In genomic region chr8:107502922-107503321, GRCm38 (mm10) we compare ENCODE assay signal across 8 mouse cellular contexts.
A peak's percentile ranks its signal among the peaks of the same experiment; 100 is the strongest.
DNase-seq lines count a peak whose midpoint lies in the region; ATAC-seq and TF ChIP-seq lines count a peak whose summit lies in the region.

No protein-coding gene starts in this region.

- TF ChIP-seq POLR2A in thymus, adult 2 months (IDR thresholded peaks at IDR 0.05; ENCODE audit: control insufficient read depth, extremely low read depth, insufficient read depth, low read length, poor library complexity): no peak

- DNase-seq in adrenal gland, postnatal 14 days: peak; percentile 14
- no peak for DNase-seq in adrenal gland, postnatal 25 days
- DNase-seq in thymus, adult 2 months: peak; percentile 7
- no peak for DNase-seq in thymus, postnatal 25 days
- peak; percentile 62 for DNase-seq in splenic B cell, adult 2 months (ENCODE audit: low read depth, low spot score)
- no peak for DNase-seq in lung, postnatal 25 days (ENCODE audit: low spot score)

- 10% methylated on average over 3 of the region's 3 CpGs for WGBS in thymus, adult 2 months
- 75% methylated on average over 3 of the region's 3 CpGs for WGBS in limb, embryonic 13.5 days
- 73% methylated on average over 3 of the region's 3 CpGs for WGBS in kidney, embryonic 14.5 days

- H3K4me2 ChIP-seq in limb, embryonic 13.5 days (replicated peaks): no peak overlapping the region
- H3K4me2 ChIP-seq in kidney, embryonic 14.5 days (replicated peaks; ENCODE audit: low read depth, low read length): no peak overlapping the region

- H3K4me3 ChIP-seq in thymus, adult 2 months (ENCODE audit: control insufficient read depth, insufficient read depth, low read length): no peak overlapping the region
- no peak overlapping the region for H3K4me3 ChIP-seq in limb, embryonic 13.5 days
- no peak overlapping the region for H3K4me3 ChIP-seq in kidney, embryonic 14.5 days (ENCODE audit: low read length)

- H3K27me3 ChIP-seq in thymus, adult 2 months (ENCODE audit: control insufficient read depth, insufficient read depth, low read length): no peaks in the 10 kb centered on the region
- no peaks in the 10 kb centered on the region for H3K27me3 ChIP-seq in limb, embryonic 13.5 days
- no peaks in the 10 kb centered on the region for H3K27me3 ChIP-seq in splenic B cell, adult 2 months (ENCODE audit: control insufficient read depth, insufficient read depth, low read length, poor library complexity, severe bottlenecking)
- H3K27me3 ChIP-seq in kidney, embryonic 14.5 days (ENCODE audit: control insufficient read depth, insufficient read depth, low read length): no peaks in the 10 kb centered on the region

- H3K9ac ChIP-seq in limb, embryonic 13.5 days: no peak overlapping the region
- no peak overlapping the region for H3K9ac ChIP-seq in kidney, embryonic 14.5 days (ENCODE audit: low read depth, low read length)

- no peaks in the 10 kb centered on the region for H3K9me3 ChIP-seq in limb, embryonic 13.5 days
- H3K9me3 ChIP-seq in kidney, embryonic 14.5 days (ENCODE audit: control insufficient read depth, low read length): no peaks in the 10 kb centered on the region

- TF ChIP-seq CTCF in thymus, adult 2 months (IDR thresholded peaks at IDR 0.05; ENCODE audit: borderline replicate concordance, control insufficient read depth, extremely low read depth, insufficient read depth, low read length, poor library complexity): no peak

- no peak for ATAC-seq in limb, embryonic 13.5 days (ENCODE audit: low FRiP score, low read depth)
- no peak for ATAC-seq in kidney, embryonic 14.5 days (ENCODE audit: low FRiP score, low TSS enrichment)

- H3K4me1 ChIP-seq in thymus, adult 2 months (replicated peaks; ENCODE audit: control insufficient read depth, insufficient read depth, low read length): peaks cover 20% of the 10 kb centered on the region
- H3K4me1 ChIP-seq in limb, embryonic 13.5 days: peaks cover 57% of the 10 kb centered on the region
- H3K4me1 ChIP-seq in kidney, embryonic 14.5 days (ENCODE audit: control insufficient read depth, insufficient read depth, low read length): peaks cover 8% of the 10 kb centered on the region; the same call in 1 of the 2 replicates

- peaks cover 14% of the 10 kb centered on the region for H3K36me3 ChIP-seq in thymus, adult 2 months (ENCODE audit: control insufficient read depth, insufficient read depth, low read length)
- H3K36me3 ChIP-seq in limb, embryonic 13.5 days: peaks cover 21% of the 10 kb centered on the region
- peaks cover 5% of the 10 kb centered on the region; the same call in 1 of the 2 replicates for H3K36me3 ChIP-seq in splenic B cell, adult 2 months (ENCODE audit: control insufficient read depth, insufficient read depth, low read length, poor library complexity, severe bottlenecking)
- peaks cover 9% of the 10 kb centered on the region; the same call in 1 of the 2 replicates for H3K36me3 ChIP-seq in kidney, embryonic 14.5 days (ENCODE audit: control insufficient read depth, insufficient read depth, low read length)

- peak overlapping the region; percentile 18; the same call in 1 of the 2 replicates for H3K27ac ChIP-seq in thymus, adult 2 months (ENCODE audit: control insufficient read depth, insufficient read depth, low read length)
- 0 out of 2 replicates have a peak overlapping the region, but pooled peaks have one; percentile 29 for H3K27ac ChIP-seq in limb, embryonic 13.5 days
- H3K27ac ChIP-seq in kidney, embryonic 14.5 days (ENCODE audit: low read depth, low read length): no peak overlapping the region

Comparison
In these comparisons a context has a peak if more than half of its experiments do, and no peak if none do; other contexts are left out.
1. DNase-seq: peak in adrenal gland, postnatal 14 days (single experiment), thymus, adult 2 months (single experiment) and splenic B cell, adult 2 months (single experiment); none in adrenal gland, postnatal 25 days (single experiment), thymus, postnatal 25 days (single experiment) and lung, postnatal 25 days (single experiment).